Mouse (Mus musculus) left cerebral cortex, postnatal 4 days (tissue): Measurements from ENCODE around the gene Dspp. TPM values are rescaled to one million over a fixed set of nuclear protein-coding genes. Genes with fewer than 3 reads are reported as not detected.

Experiments used
- DNase-seq: peaks from one replicate; pipeline ENCODE4 v3.0.0-alpha.2; 2022
- intact Hi-C: fragments of 180-260 bp; cut with DNase I; formaldehyde crosslinking; loops from one replicate; pipeline ENCODE4 v1.15.1; 2025
- total RNA-seq, 2 experiments: library from RNA; stranded (reverse); gene quantifications; 2 replicates each; pipeline ENCODE4 v1.2.3; 2021

Gene Dspp
- total RNA-seq, result not detected

GRCm38 (mm10) chr5:104170412-104170811 lies at the start of gene Dspp:
TSS of gene Dspp (plus strand) at chr5:104170712.
- intact Hi-C loops, result no loop called here
- DNase-seq, result no peak

DNA sequence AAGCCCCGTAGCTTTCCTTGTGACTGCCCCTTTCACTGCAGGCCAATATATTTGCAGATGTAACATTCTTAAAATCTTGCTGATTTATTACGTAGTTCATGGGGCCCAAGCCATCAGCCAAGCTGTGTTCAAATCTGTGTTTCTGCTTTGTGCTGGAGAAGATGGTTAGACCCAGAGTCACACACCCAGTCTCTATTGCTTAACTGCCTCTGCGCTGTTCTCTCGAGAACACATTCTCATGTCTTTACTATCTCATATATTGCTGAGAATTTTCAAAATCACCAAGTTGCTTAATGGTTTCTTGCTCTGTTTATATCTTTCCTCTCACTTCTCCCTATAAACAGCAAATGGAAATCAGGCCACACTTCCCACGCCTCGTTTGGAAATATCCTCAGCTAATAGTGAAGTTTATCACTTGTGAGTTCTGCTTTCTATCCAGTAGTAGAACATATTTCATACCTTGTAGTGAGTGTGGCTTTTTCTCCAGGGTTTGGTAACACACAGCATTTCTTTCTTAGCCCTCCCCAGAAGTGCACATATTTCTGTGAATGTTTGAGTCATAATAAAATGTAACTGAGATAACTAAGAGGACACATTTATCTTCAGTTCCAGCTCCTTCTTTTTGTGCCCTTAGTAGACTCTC lies 46.4 kb upstream of the Dspp start:
- no peak for DNase-seq
- intact Hi-C loops, result no loop called here

- intact Hi-C loops, result no loop called here
- DNase-seq, result no peak
These were observed 43.8 kb upstream of the Dspp start for GRCm38 (mm10) chr5:104126561-104127320.

GRCm38 (mm10) chr5:104127351-104127750 lies 43.2 kb upstream of the Dspp start:
- intact Hi-C loops, result no loop called here
- no peak for DNase-seq

- intact Hi-C loops, result no loop called here
- no peak for DNase-seq
These were observed 42.1 kb upstream of the Dspp start for GRCm38 (mm10) chr5:104128281-104129031.

DNA sequence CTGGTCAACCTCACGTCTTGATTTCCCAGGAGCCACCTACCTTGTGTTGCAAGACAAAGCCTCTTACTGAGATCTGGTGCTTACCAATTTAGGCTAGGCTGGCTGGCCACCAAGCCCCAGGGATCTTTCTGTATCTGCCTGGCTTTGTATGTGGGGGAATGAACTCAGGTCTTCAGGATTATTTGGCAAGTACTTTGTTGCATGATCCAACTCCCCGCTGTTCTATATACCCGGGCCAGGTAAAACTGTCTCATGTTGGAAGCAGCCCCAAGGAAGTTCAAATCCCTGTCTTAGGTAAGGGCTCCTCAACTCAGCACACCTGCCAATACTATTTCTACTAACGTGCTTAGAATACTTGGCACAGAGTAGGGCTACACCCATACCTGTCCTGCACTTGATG lies 39.6 kb upstream of the Dspp start:
- DNase-seq, result no peak
- intact Hi-C loops, result loop anchor here (5.0 kb wide), 1 partner anchor 201 kb away; no protein-coding TSS in a partner anchor

- peak; percentile 38 for DNase-seq
- intact Hi-C loops, result loop anchor here (5.0 kb wide), 1 partner anchor 201 kb away; no protein-coding TSS in a partner anchor
These were observed 39.0 kb upstream of the Dspp start for GRCm38 (mm10) chr5:104131544-104131943.

DNA sequence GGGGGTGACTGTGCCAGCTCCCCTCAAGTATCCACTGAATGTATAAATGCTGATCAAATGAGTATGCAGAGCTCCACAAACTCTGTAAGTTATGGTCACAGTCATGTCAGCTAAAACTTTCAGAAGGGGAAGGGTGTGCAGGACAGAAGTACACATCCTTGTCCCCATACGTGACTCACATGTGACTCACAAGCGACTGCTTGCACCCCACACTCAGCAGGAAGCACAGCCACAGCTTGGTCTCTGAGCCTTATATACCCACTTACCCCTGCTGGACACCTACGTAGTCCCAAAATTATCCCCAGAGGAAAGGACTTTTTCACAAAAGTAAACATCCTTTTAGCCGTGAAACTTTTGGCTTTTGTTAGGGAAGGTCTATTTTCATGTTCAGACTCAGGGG lies 36.8 kb upstream of the Dspp start:
- intact Hi-C loops, result loop anchor here (5.0 kb wide), 1 partner anchor 199 kb away; no protein-coding TSS in a partner anchor

GRCm38 (mm10) chr5:104137920-104138541 lies 32.5 kb upstream of the Dspp start:
- intact Hi-C loops, result no loop called here
- no peak for DNase-seq

More for the DNA sequence above, 36.8 kb upstream of the Dspp start:
- DNase-seq, result no peak

GRCm38 (mm10) chr5:104141067-104141466 lies 29.4 kb upstream of the Dspp start:
- intact Hi-C loops, result no loop called here
- DNase-seq, result no peak

DNA sequence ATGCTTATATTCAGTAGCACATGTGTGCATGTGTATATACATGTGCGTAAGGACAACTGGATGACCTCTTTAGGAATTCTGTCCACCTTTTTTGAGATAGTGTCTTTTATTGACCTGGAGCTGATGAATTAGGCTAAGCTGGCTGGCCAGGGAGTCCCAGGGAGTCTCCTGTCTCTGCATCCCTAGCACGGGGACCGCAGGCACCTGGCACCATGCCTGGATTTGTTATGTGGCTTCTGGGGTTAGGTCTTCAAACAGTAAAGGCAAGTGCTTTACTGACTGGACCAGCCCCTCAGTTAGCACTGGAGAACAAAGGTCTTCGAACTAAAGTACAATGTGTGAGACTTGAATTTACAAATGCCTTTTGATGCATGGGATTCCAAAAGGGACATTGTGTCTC lies 26.5 kb upstream of the Dspp start:
- DNase-seq, result no peak
- intact Hi-C loops, result no loop called here

DNA sequence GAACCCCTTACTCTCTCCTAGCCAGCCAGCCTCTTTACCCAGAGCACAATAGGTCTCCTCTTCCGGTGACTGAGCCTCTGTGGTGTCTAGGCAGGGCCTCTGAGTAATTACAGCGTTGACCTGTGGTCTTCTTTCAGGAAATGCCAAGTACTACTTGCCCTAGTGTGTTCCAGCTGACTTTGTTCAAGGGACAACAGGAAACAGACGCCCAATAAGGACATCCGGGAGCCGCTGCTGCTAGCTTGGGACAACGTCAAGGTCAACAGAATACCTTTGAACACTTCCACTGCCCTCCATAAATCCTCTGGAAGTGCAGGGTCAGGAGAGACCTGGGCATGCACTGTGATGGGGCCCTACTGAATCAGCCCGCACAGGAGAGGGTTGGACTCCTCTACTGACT lies 21.2 kb upstream of the Dspp start:
- intact Hi-C loops, result no loop called here

GRCm38 (mm10) chr5:104150196-104150595 lies 20.3 kb upstream of the Dspp start:
- DNase-seq, result no peak
- intact Hi-C loops, result no loop called here

More for the DNA sequence above, 21.2 kb upstream of the Dspp start:
- DNase-seq, result no peak

DNA sequence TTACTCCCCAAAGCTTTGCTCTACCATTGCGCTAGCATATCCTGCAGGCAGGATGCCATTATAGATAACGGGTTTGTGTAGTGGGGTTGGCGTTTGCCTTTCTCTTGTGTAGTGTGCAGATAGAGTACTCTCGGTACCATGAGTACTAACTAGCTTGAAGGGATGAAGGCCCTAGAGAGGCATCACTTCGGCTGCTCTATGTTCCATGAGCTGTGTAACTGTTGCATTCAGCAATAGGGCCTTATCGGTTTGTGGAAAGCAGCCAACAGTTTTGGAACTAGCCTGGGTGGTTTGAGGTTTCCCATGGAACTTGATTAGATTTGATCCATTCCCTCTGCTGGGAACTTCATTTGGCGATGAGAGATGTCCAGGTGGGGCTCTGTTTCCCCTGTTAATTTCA lies 12.8 kb upstream of the Dspp start:
- intact Hi-C loops, result no loop called here
- no peak for DNase-seq

DNA sequence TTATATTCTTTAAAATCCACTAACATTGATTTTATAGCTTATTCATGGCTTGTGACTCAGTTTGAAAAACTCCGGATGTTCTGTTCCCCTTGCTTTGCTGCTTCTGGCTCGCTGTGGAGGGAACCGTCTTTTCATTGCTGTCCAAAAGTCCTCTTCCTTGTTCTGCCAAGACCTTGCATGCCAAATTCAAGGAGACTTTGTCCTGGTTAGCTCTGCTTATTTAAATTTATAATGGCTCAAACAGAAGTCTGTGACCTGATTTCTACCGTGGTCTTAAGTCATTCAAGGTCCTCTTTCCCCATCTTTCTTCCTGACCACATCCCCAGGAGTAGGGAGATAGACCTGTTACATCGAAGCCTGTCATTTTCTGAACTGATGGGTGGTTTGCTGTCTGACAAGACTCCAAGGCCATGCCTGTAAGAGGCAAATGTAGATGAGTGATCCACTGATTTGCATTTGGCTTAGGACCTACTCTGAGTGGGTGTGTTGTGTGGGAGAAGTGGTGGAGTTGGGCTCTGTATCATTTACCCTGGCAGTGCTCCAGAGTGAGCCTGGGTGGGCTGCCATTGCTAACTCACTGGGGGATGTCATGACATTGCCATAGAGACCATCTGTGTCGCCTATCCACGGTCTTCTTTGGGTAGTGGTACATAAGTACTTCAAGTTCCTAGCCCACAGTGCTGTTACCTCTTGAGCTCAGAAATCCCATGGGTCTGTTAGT lies 12.0 kb upstream of the Dspp start:
- intact Hi-C loops, result no loop called here

GRCm38 (mm10) chr5:104160581-104160980 lies 9.9 kb upstream of the Dspp start:
- DNase-seq, result no peak
- intact Hi-C loops, result no loop called here

More for the DNA sequence above, 12.0 kb upstream of the Dspp start:
- DNase-seq, result peak; percentile 66

- DNase-seq, result no peak
These were observed 9.1 kb upstream of the Dspp start for GRCm38 (mm10) chr5:104161390-104161789.

DNA sequence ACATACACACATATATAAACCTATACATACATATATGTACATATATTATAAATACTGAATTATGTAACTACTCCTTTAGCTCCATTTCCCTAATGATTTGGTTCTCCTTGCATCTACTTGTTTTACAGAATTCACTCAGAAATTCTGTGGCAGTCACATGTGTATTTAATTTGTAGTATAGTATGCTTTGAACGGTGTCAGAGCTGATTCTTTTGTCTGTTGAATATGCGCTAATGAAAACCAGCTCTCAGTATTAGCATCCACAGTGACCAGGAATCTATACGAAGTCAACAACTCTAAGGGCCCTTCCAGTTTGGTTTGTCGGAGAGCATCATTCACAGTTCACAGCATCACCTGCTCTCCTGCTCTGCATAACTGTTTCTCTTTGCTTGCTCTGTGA lies 7.0 kb upstream of the Dspp start:
- intact Hi-C loops, result no loop called here

More at GRCm38 (mm10) chr5:104161390-104161789, 9.1 kb upstream of the Dspp start:
- intact Hi-C loops, result no loop called here

DNA sequence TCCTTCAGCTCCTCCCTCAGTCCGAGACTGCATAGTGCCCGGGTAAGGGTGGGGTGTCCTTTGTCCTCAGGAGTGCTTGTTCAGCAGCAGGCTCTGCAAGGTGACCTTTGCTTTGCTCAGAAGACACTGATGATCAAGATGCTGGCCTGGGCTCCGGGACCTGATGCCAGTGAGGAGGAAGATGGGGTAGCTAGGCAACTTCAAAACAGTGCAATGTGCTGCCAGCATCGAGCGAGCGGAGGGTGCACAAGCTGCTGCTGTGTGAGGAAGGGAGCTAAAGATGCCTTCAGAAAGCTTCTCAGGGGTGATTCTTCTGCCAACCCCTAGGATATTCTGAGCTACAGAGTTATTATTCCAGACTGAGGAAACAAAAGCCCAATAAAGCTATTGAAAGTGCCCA lies 2.6 kb downstream of the Dspp start:
- DNase-seq, result no peak
- intact Hi-C loops, result no loop called here

More for the DNA sequence above, 7.0 kb upstream of the Dspp start:
- no peak for DNase-seq

DNA sequence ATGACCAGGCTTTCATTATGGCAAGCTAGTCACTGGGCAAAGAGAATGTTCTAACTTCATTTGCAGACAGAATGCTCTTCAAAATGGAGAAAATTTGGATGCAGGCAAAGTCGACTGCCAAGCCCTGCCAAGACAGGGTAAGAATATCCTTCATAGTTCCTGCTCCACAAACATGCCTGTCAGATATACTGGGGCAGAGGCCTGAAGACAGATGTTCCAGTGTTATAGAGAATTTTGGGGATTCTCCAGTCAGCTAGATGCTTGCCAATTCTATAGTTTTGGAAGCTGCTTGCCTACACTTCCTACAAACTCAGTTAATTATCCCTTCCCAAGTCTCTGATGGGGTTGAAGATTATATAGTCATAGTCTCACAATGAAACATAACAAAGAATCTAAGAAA lies 13.2 kb downstream of the Dspp start:
- no peak for DNase-seq
- intact Hi-C loops, result no loop called here
